ENCODE assay signal across 9 mouse cellular contexts in the genomic region with DNA sequence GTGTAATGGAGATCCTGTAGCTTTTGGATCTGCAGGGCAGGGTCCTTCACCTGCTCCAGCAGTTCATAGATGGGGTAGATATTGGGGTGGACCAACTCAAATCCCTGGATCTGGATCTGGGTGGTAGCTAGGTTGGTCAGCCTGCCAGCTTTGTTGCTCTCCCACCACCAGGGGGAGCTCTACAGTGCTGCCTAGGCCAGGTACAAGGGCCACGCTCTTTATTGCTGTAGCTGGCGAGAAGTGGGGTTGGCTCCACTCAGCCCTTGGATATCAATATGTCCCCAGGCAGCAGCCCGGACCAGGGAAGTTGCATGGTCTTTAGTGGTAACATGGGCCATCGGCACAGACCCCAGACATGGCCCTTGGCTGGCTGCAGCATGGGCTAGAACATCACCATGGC. TPM values are rescaled to one million over a fixed set of nuclear protein-coding genes. Genes with fewer than 3 reads are reported as not detected.
DNase-seq lines count a peak whose midpoint lies in the region; TF ChIP-seq lines count a peak whose summit lies in the region.
"Had no signal": no experiment of that assay in that cellular context is flagged by ENCODE, and none has a peak within 500 bp of the region (broad histone marks: within the 10 kb centered on the region; RNA-seq: fewer than 3 reads in every experiment).

No protein-coding gene starts in this region.

- no peak overlapping the region for H3K4me3 ChIP-seq in cortical plate, adult 2 months (ENCODE audit: insufficient read depth, low read length)
- H3K4me3 ChIP-seq: myocyte had no signal

- no peak overlapping the region for H3K27ac ChIP-seq in cortical plate, adult 2 months (ENCODE audit: insufficient read depth, low read length)

- TF ChIP-seq CTCF in cortical plate, adult 2 months (IDR thresholded peaks at IDR 0.05; ENCODE audit: extremely low read depth, insufficient read depth, low read length), result peak; percentile 47; the same call in 1 of the 2 replicates

- peak; percentile 20 for DNase-seq in gastrocnemius, adult 18-20 months (ENCODE audit: low spot score)
- DNase-seq in gastrocnemius, postnatal 4 days (ENCODE audit: low spot score in 2 of 2), result no peak
- DNase-seq in 3134 (ENCODE audit: extremely low read depth, insufficient read length, low spot score) (peak; percentile 14), ZHBTc4 (ENCODE audit: low read depth, low spot score) (peak; percentile 84)
- peak; percentile 26 for DNase-seq in lung, postnatal 25 days (ENCODE audit: low spot score)
- no peak for DNase-seq in yolk sac, embryonic 10.5 days (ENCODE audit: low spot score)
- no peak for DNase-seq in right cerebral cortex, postnatal 36 days (ENCODE audit: low spot score in 2 of 2)

- peaks cover 4% of the 10 kb centered on the region for H3K4me1 ChIP-seq in cortical plate, adult 2 months (ENCODE audit: control insufficient read depth, insufficient read depth, low read length)

- no peak for TF ChIP-seq POLR2A in cortical plate, adult 2 months (IDR thresholded peaks at IDR 0.05; ENCODE audit: extremely low read depth, insufficient read depth, low read length)

RNA-seq across cellular contexts. Expression of a gene that starts 15.6 kb away (rescaled TPM):
- 1 to 10 TPM; 1.2 to 4.2 TPM for total RNA-seq in gastrocnemius, adult 18-20 months (2021)
- 1 to 10 TPM; 5.8 to 6.1 TPM for total RNA-seq in gastrocnemius, postnatal 4 days (2021)
- 478 and 555 TPM in 2 replicates for polyA plus RNA-seq in cortical plate, adult 2 months (2012; rRNA removed)

Comparison
In these comparisons a context has a peak if more than half of its experiments do, and no peak if none do; other contexts are left out.
1. DNase-seq: peak in gastrocnemius, adult 18-20 months (single experiment), 3134 (single experiment), ZHBTc4 (single experiment) and lung, postnatal 25 days (single experiment); none in gastrocnemius, postnatal 4 days (0 of 2), yolk sac, embryonic 10.5 days (single experiment) and right cerebral cortex, postnatal 36 days (0 of 2).